In genomic region chr3:51121703-51122540, GRCm38 (mm10) we compare ENCODE assay signal across 8 mouse cellular contexts.
DNase-seq lines count a peak whose midpoint lies in the region; ATAC-seq and TF ChIP-seq lines count a peak whose summit lies in the region.

No protein-coding gene starts in this region.

- no peak for ATAC-seq in liver, embryonic 14.5 days (ENCODE audit: insufficient read depth)
- ATAC-seq in neural tube, embryonic 14.5 days (ENCODE audit: low read depth) = peak; percentile 76

- intact Hi-C loops in heart, postnatal 25 days (cut with DNase I) = loop anchor here (2.0 to 5.0 kb wide), 5 partner anchors 47 to 820 kb away; no protein-coding TSS in a partner anchor

- no peak overlapping the region for H3K9ac ChIP-seq in liver, embryonic 14.5 days (replicated peaks)
- H3K9ac ChIP-seq in neural tube, embryonic 14.5 days (replicated peaks; ENCODE audit: low read depth, low read length) = no peak overlapping the region

- no peak for TF ChIP-seq EP300 in liver, embryonic 14.5 days (IDR thresholded peaks at IDR 0.05; ENCODE audit: low read depth)

- no peak overlapping the region for H3K4me3 ChIP-seq in forebrain, embryonic 10.5 days
- no peak overlapping the region for H3K4me3 ChIP-seq in liver, embryonic 14.5 days (ENCODE audit: insufficient read depth in 1 of 2, low read depth in 2 of 2, low read length in 2 of 2)
- no peak overlapping the region for H3K4me3 ChIP-seq in neural tube, embryonic 14.5 days (ENCODE audit: low read depth, low read length)

- H3K9me3 ChIP-seq in forebrain, embryonic 10.5 days = no peaks in the 10 kb centered on the region
- H3K9me3 ChIP-seq in liver, embryonic 14.5 days (ENCODE audit: control insufficient read depth, low read length) = no peaks in the 10 kb centered on the region
- H3K9me3 ChIP-seq in neural tube, embryonic 14.5 days (ENCODE audit: control insufficient read depth, low read length) = no peaks in the 10 kb centered on the region

- no peaks in the 10 kb centered on the region for H3K27me3 ChIP-seq in forebrain, embryonic 10.5 days (ENCODE audit: poor library complexity, severe bottlenecking)
- no peaks in the 10 kb centered on the region for H3K27me3 ChIP-seq in liver, embryonic 14.5 days (ENCODE audit: control insufficient read depth, insufficient read depth, low read length)
- H3K27me3 ChIP-seq in neural tube, embryonic 14.5 days (ENCODE audit: control insufficient read depth, insufficient read depth, low read length) = no peaks in the 10 kb centered on the region

- peak; percentile 35 to 51 for DNase-seq in CD8-positive naive resting alpha-beta T cell, adult 2 months (ENCODE audit: low read depth in 2 of 2, low spot score in 2 of 2)
- DNase-seq in adrenal gland, postnatal 4 days (ENCODE audit: low spot score in 2 of 2) = peak; percentile 15 to 22
- peak; percentile 68 for DNase-seq in forebrain, embryonic 10.5 days (ENCODE audit: extremely low spot score, low spot score)
- DNase-seq in heart, postnatal 25 days (ENCODE audit: low spot score) = peak; percentile 35
- DNase-seq in kidney, postnatal 36 days = peak; percentile 54 to 75
- peak in 1 of 3 experiments; percentile 9 for DNase-seq in liver, embryonic 14.5 days (ENCODE audit: low read depth in 3 of 3, low spot score in 3 of 3)
- DNase-seq in thymus, postnatal 36 days = peak; percentile 18 to 46

- no peak overlapping the region for H3K27ac ChIP-seq in forebrain, embryonic 10.5 days
- no peak overlapping the region for H3K27ac ChIP-seq in liver, embryonic 14.5 days
- H3K27ac ChIP-seq in neural tube, embryonic 14.5 days (ENCODE audit: low read depth, low read length) = no peak overlapping the region

- H3K4me2 ChIP-seq in liver, embryonic 14.5 days (ENCODE audit: low read depth) = no peak overlapping the region
- peak overlapping the region; percentile 24; the same call in 1 of the 2 replicates for H3K4me2 ChIP-seq in neural tube, embryonic 14.5 days (ENCODE audit: low read depth, low read length)

- H3K36me3 ChIP-seq in forebrain, embryonic 10.5 days (replicated peaks) = no peaks in the 10 kb centered on the region
- H3K36me3 ChIP-seq in liver, embryonic 14.5 days (replicated peaks; ENCODE audit: control insufficient read depth, insufficient read depth, low read depth) = no peaks in the 10 kb centered on the region
- no peaks in the 10 kb centered on the region for H3K36me3 ChIP-seq in neural tube, embryonic 14.5 days (ENCODE audit: control insufficient read depth, insufficient read depth, low read length)

- peaks cover 20% of the 10 kb centered on the region for H3K4me1 ChIP-seq in forebrain, embryonic 10.5 days
- no peaks in the 10 kb centered on the region for H3K4me1 ChIP-seq in liver, embryonic 14.5 days (replicated peaks; ENCODE audit: control insufficient read depth in 2 of 2, insufficient read depth in 2 of 2, low read length in 1 of 2)
- H3K4me1 ChIP-seq in neural tube, embryonic 14.5 days (ENCODE audit: control insufficient read depth, insufficient read depth, low read length) = 0 out of 2 replicates have a peak, but pooled peaks cover 7% of the 10 kb centered on the region

- TF ChIP-seq CTCF in liver, embryonic 14.5 days (IDR thresholded peaks at IDR 0.05; ENCODE audit: low read depth) = peak; percentile 56

- 38% methylated on average over 9 of the region's 9 CpGs for WGBS in forebrain, embryonic 10.5 days
- WGBS in liver, embryonic 14.5 days (ENCODE audit: insufficient replicate concordance) = 27% methylated on average over 9 of the region's 9 CpGs
- WGBS in neural tube, embryonic 14.5 days = 14% methylated on average over 9 of the region's 9 CpGs
